17 mouse cellular contexts compared by ENCODE assay signal in the genomic region with DNA sequence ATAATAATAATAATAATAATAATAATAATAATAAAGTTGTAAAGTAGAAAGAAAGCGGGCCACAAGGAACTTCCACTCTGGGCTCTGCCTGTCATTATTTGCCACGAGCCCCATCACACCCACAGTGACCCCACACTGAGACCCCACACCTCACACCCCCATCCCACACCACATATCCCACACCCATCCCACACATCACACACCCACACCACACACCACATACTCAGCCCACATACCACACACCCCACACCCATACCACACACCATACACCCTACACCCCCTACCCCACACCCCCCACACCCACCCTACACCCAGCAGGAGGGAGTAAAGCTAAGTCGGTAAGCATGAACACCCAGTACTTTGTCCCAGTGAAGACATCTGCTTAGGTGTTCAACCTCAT. TPM values are rescaled to one million over a fixed set of nuclear protein-coding genes. Genes with fewer than 3 reads are reported as not detected.
"Had no signal": no experiment of that assay in that cellular context is flagged by ENCODE, and none has a peak within 500 bp of the region (broad histone marks: within the 10 kb centered on the region; RNA-seq: fewer than 3 reads in every experiment).

No protein-coding gene starts in this region.

- H3K9ac ChIP-seq: limb, embryonic 12.5 days; limb, embryonic 15.5 days; liver, embryonic 14.5 days; liver, postnatal 0 days; lung, embryonic 14.5 days; midbrain, embryonic 13.5 days had no signal

- H3K4me1 ChIP-seq: limb, embryonic 12.5 days; limb, embryonic 15.5 days; midbrain, embryonic 13.5 days had no signal

- H3K27ac ChIP-seq: kidney, postnatal 0 days; limb, embryonic 12.5 days; limb, embryonic 15.5 days; liver, embryonic 14.5 days; macrophage; midbrain, embryonic 13.5 days had no signal

- ATAC-seq: liver, postnatal 0 days; lung, postnatal 0 days; midbrain, embryonic 13.5 days; midbrain, embryonic 16.5 days had no signal

- H3K27me3 ChIP-seq: limb, embryonic 12.5 days; limb, embryonic 15.5 days; midbrain, embryonic 13.5 days had no signal

- H3K36me3 ChIP-seq: limb, embryonic 12.5 days; limb, embryonic 15.5 days; midbrain, embryonic 13.5 days had no signal

- DNase-seq: left cerebral cortex, postnatal 4 days; liver, postnatal 0 days; thymus, adult 18-20 months; thymus, postnatal 36 days had no signal

- H3K4me3 ChIP-seq: limb, embryonic 12.5 days; limb, embryonic 15.5 days; midbrain, embryonic 13.5 days had no signal

- H3K9me3 ChIP-seq: limb, embryonic 12.5 days; limb, embryonic 15.5 days; midbrain, embryonic 13.5 days had no signal

- H3K4me2 ChIP-seq: limb, embryonic 12.5 days; limb, embryonic 15.5 days; liver, embryonic 11.5 days; lung, embryonic 14.5 days; midbrain, embryonic 13.5 days had no signal

RNA-seq across cellular contexts. Expression of a gene that starts 21.6 kb away (rescaled TPM):
- polyA plus RNA-seq: limb, embryonic 12.5 days; limb, embryonic 15.5 days; liver, embryonic 11.5 days; liver, embryonic 14.5 days; liver, postnatal 0 days; lung, embryonic 14.5 days; midbrain, embryonic 13.5 days; midbrain, embryonic 16.5 days; neural tube, embryonic 11.5 days; neural tube, embryonic 14.5 days; small intestine, adult 2 months had no signal
